21 mouse cellular contexts compared by ENCODE assay signal in the genomic region with DNA sequence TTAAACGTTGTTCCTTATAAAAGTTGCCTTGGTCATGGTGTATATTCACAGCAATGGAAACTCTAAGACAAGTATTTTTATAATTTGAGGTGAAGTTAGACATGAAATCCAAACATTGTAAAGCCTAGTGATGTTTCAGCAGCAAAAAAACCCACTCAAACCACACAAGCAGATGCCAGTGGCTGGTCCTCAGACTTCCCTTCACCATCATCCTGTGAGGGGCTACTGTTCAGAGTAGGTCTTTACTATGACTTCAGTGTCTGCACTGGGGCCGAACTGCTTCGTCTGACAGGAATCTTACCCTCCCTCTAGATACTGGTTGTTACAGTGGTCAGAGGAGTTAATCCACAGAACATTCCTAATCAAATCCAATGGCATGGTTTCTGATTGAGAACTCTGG. TPM values are rescaled to one million over a fixed set of nuclear protein-coding genes. Genes with fewer than 3 reads are reported as not detected.
DNase-seq lines count a peak whose midpoint lies in the region; ATAC-seq lines count a peak whose summit lies in the region.
"Had no signal": no experiment of that assay in that cellular context is flagged by ENCODE, and none has a peak within 500 bp of the region (broad histone marks: within the 10 kb centered on the region; RNA-seq: fewer than 3 reads in every experiment).

No protein-coding gene starts in this region.

- H3K36me3 ChIP-seq in heart, embryonic 11.5 days (ENCODE audit: control insufficient read depth, insufficient read depth, low read length), result 0 out of 2 replicates have a peak, but pooled peaks cover under 1% of the 10 kb centered on the region
- H3K36me3 ChIP-seq in intestine, embryonic 14.5 days (ENCODE audit: control insufficient read depth, insufficient read depth, low read length), result no peaks in the 10 kb centered on the region; the same call in 1 of the 2 replicates
- H3K36me3 ChIP-seq in intestine, embryonic 16.5 days (ENCODE audit: control insufficient read depth, insufficient read depth, low read length), result no peaks in the 10 kb centered on the region
- no peaks in the 10 kb centered on the region for H3K36me3 ChIP-seq in midbrain, embryonic 11.5 days (ENCODE audit: control insufficient read depth, insufficient read depth, low read length)
- 0 out of 2 replicates have a peak, but pooled peaks cover 4% of the 10 kb centered on the region for H3K36me3 ChIP-seq in midbrain, embryonic 13.5 days
- H3K36me3 ChIP-seq: G1E had no signal

- peak; percentile 54 for DNase-seq in heart, adult 11 months
- peak; percentile 25 for DNase-seq in intestine, embryonic 14.5 days (ENCODE audit: low spot score)
- DNase-seq in midbrain, embryonic 11.5 days (ENCODE audit: low spot score, missing footprints), result peak; percentile 56
- DNase-seq: adrenal gland, adult 2 months; adrenal gland, adult 8-10 months; adrenal gland, postnatal 10 days; adrenal gland, postnatal 14 days; adrenal gland, postnatal 25 days; adrenal gland, postnatal 36 days; B cell, adult 2 months; cerebellum, adult 11 months; cerebellum, adult 11-12 months; cerebellum, adult 18-20 months had no signal

- H3K4me1 ChIP-seq in heart, embryonic 11.5 days (ENCODE audit: control insufficient read depth, insufficient read depth, low read length), result no peaks in the 10 kb centered on the region
- no peaks in the 10 kb centered on the region for H3K4me1 ChIP-seq in intestine, embryonic 14.5 days (replicated peaks; ENCODE audit: control insufficient read depth, insufficient read depth, low read length)
- H3K4me1 ChIP-seq in intestine, embryonic 16.5 days (ENCODE audit: control insufficient read depth, insufficient read depth, low read length), result no peaks in the 10 kb centered on the region
- no peaks in the 10 kb centered on the region for H3K4me1 ChIP-seq in midbrain, embryonic 11.5 days (ENCODE audit: control insufficient read depth, insufficient read depth, low read length)
- no peaks in the 10 kb centered on the region for H3K4me1 ChIP-seq in midbrain, embryonic 13.5 days (replicated peaks)

- WGBS in heart, embryonic 11.5 days (ENCODE audit: insufficient replicate concordance), result 81% methylated on average over 3 of the region's 3 CpGs
- 81% methylated on average over 3 of the region's 3 CpGs for WGBS in intestine, embryonic 14.5 days
- 90% methylated on average over 3 of the region's 3 CpGs for WGBS in intestine, embryonic 16.5 days
- WGBS in midbrain, embryonic 11.5 days, result 93% methylated on average over 3 of the region's 3 CpGs
- WGBS in midbrain, embryonic 13.5 days, result 92% methylated on average over 3 of the region's 3 CpGs

- no peaks in the 10 kb centered on the region for H3K9me3 ChIP-seq in heart, embryonic 11.5 days (replicated peaks; ENCODE audit: control insufficient read depth, low read length)
- no peaks in the 10 kb centered on the region for H3K9me3 ChIP-seq in intestine, embryonic 14.5 days (ENCODE audit: control insufficient read depth, low read length)
- H3K9me3 ChIP-seq in intestine, embryonic 16.5 days (ENCODE audit: control insufficient read depth, low read length), result no peaks in the 10 kb centered on the region
- H3K9me3 ChIP-seq in midbrain, embryonic 11.5 days (ENCODE audit: control insufficient read depth, low read length), result no peaks in the 10 kb centered on the region
- no peaks in the 10 kb centered on the region for H3K9me3 ChIP-seq in midbrain, embryonic 13.5 days
- H3K9me3 ChIP-seq: G1E had no signal

- no peak overlapping the region for H3K4me3 ChIP-seq in heart, embryonic 11.5 days (ENCODE audit: low read depth, low read length)
- H3K4me3 ChIP-seq in intestine, embryonic 14.5 days (ENCODE audit: low read depth, low read length), result no peak overlapping the region
- H3K4me3 ChIP-seq in intestine, embryonic 16.5 days (ENCODE audit: low read length), result no peak overlapping the region
- H3K4me3 ChIP-seq in midbrain, embryonic 11.5 days (ENCODE audit: low read depth, low read length), result no peak overlapping the region
- H3K4me3 ChIP-seq in midbrain, embryonic 13.5 days (replicated peaks), result no peak overlapping the region

- no peak overlapping the region for H3K27ac ChIP-seq in heart, embryonic 11.5 days (ENCODE audit: low read depth, low read length)
- no peak overlapping the region for H3K27ac ChIP-seq in intestine, embryonic 14.5 days (ENCODE audit: low read depth)
- H3K27ac ChIP-seq in intestine, embryonic 16.5 days (ENCODE audit: low read length), result no peak overlapping the region
- H3K27ac ChIP-seq in midbrain, embryonic 11.5 days (ENCODE audit: low read depth, low read length), result no peak overlapping the region
- no peak overlapping the region for H3K27ac ChIP-seq in midbrain, embryonic 13.5 days

- H3K4me2 ChIP-seq in heart, embryonic 11.5 days, result no peak overlapping the region
- H3K4me2 ChIP-seq in intestine, embryonic 14.5 days (ENCODE audit: low read length), result no peak overlapping the region
- no peak overlapping the region for H3K4me2 ChIP-seq in intestine, embryonic 16.5 days (ENCODE audit: low read depth, low read length)
- H3K4me2 ChIP-seq in midbrain, embryonic 11.5 days, result no peak overlapping the region
- H3K4me2 ChIP-seq in midbrain, embryonic 13.5 days (replicated peaks), result no peak overlapping the region

- no peaks in the 10 kb centered on the region for H3K27me3 ChIP-seq in heart, embryonic 11.5 days (ENCODE audit: control insufficient read depth, insufficient read depth, low read length)
- H3K27me3 ChIP-seq in intestine, embryonic 14.5 days (replicated peaks; ENCODE audit: control insufficient read depth, insufficient read depth, low read length), result no peaks in the 10 kb centered on the region
- no peaks in the 10 kb centered on the region for H3K27me3 ChIP-seq in intestine, embryonic 16.5 days (replicated peaks; ENCODE audit: control insufficient read depth, insufficient read depth, low read length)
- H3K27me3 ChIP-seq in midbrain, embryonic 11.5 days (ENCODE audit: control insufficient read depth, insufficient read depth, low read length), result no peaks in the 10 kb centered on the region
- H3K27me3 ChIP-seq in midbrain, embryonic 13.5 days, result no peaks in the 10 kb centered on the region
- H3K27me3 ChIP-seq: CH12.LX, Patski had no signal

- no peak for ATAC-seq in heart, embryonic 11.5 days (replicated peaks; ENCODE audit: insufficient number of reproducible peaks, low FRiP score, low TSS enrichment)
- no peak for ATAC-seq in intestine, embryonic 14.5 days (replicated peaks; ENCODE audit: low FRiP score, low TSS enrichment, low read depth)
- ATAC-seq in intestine, embryonic 16.5 days, result no peak
- no peak for ATAC-seq in midbrain, embryonic 11.5 days (ENCODE audit: low FRiP score)
- no peak for ATAC-seq in midbrain, embryonic 13.5 days
- ATAC-seq: activated CD4-positive, CD25-positive, alpha-beta regulatory T cell, adult 4 months; CD4-positive, CD25-positive, alpha-beta regulatory T cell, adult 4 months; Patski had no signal

- H3K9ac ChIP-seq in heart, embryonic 11.5 days (ENCODE audit: low read depth, low read length), result no peak overlapping the region
- no peak overlapping the region for H3K9ac ChIP-seq in intestine, embryonic 14.5 days (ENCODE audit: low read length)
- H3K9ac ChIP-seq in intestine, embryonic 16.5 days (ENCODE audit: low read depth, low read length), result no peak overlapping the region
- no peak overlapping the region for H3K9ac ChIP-seq in midbrain, embryonic 11.5 days (ENCODE audit: low read length)
- H3K9ac ChIP-seq in midbrain, embryonic 13.5 days (replicated peaks), result no peak overlapping the region

RNA-seq across cellular contexts. Expression of a gene that starts 19.9 kb away (rescaled TPM):
- polyA plus RNA-seq in heart, embryonic 11.5 days (2014; fragmentation: Nextera tagmentation; extraction: Ambion mirVana), result 1.3 and 1.7 TPM in 2 replicates
- polyA plus RNA-seq in intestine, embryonic 14.5 days (2014; fragmentation: Nextera tagmentation; extraction: Ambion mirVana), result 2.1 and 2.7 TPM in 2 replicates
- polyA plus RNA-seq in intestine, embryonic 16.5 days (2015; fragmentation: Nextera tagmentation; extraction: Ambion mirVana), result 1.5 and 1.8 TPM in 2 replicates
- polyA plus RNA-seq in midbrain, embryonic 11.5 days (2014; fragmentation: Nextera tagmentation; extraction: Ambion mirVana), result 3.1 and 3.7 TPM in 2 replicates
- polyA plus RNA-seq in midbrain, embryonic 13.5 days (2015; fragmentation: Nextera tagmentation; extraction: Ambion mirVana), result 12.6 and 14.7 TPM in 2 replicates
